Mouse (Mus musculus) right cerebral cortex, postnatal 25 days (tissue): ENCODE data around the gene Naxd.
A peak's percentile ranks its signal among the peaks of the same experiment; 100 is the strongest.
"Not testable (repeated sequence)": the region's sequence is repeated elsewhere in the genome, so short reads cannot be mapped to it uniquely, and the experiment has no call there.

Experiments
- DNase-seq: peaks from one replicate; pipeline ENCODE4 v3.0.0; 2022

Naxd gene

GRCm38 (mm10) chr8:11517366-11518055 lies 20.2 kb downstream of the Naxd start:
- DNase-seq, result no peak

GRCm38 (mm10) chr8:11518056-11518396 lies 20.7 kb downstream of the Naxd start:
- no peak for DNase-seq

- no peak for DNase-seq
Observed at GRCm38 (mm10) chr8:11518676-11519075, 21.4 kb downstream of the Naxd start.

DNA sequence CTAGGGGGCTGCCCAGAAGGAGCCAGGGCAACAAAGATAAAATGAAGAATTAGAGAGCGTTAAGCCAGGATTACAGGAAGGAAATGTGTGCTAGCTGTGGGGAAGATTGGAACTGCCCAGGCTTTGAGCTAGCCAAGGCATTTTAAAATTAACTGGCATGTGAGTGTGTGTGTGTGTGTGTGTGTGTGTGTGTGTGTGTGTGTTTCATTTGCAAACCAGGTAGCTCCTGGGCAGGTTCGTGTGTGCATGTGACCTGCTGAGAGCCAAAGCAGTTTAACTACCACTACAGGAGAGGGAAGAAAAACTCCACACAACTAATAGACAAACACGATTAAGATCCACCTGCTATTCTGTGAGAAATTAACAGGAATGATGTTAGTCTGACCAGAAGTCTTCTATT lies 26.0 kb downstream of the Naxd start:
- DNase-seq, result no peak

GRCm38 (mm10) chr8:11530155-11530770 lies 33.0 kb downstream of the Naxd start:
- no peak for DNase-seq

DNA sequence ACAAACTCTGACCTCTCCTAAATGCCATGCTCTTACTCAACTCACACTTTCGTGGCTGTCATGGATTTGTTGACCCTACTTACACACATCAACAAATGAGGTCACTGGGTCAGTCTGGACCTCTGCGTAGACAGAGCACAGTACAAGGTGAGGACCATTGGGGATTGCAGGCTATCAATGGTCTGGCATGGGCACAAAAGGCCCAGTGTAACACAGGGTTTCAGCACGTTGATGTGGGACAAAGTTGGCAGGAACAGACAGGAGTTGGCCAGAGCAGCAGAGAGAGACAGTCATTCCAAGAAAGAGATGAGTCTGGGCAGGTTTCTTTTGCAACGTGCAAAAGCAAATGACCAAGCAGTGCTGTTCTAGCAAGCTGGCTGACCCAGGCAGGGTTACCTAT lies 33.5 kb downstream of the Naxd start:
- DNase-seq, result no peak

DNA sequence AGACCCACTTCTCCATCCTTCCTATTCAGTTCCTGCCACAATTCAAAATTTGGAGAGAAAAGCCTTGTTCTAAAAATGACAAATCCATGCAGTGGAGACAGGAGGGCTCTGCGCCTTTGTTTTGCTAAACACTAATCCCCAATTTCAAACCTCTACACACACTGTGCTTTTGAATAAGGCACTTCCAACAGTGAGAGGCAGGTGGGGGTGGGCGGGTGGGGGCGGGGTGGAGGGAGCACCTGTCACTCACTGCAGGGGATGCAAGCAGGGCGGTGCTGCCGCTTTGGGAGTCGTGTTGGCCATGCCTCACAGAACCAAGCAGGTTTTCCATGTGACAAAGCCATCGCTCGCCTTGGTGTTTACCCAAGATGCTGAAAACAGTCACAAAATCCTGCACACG lies 37.2 kb downstream of the Naxd start:
- no peak for DNase-seq

- no peak for DNase-seq
Observed at GRCm38 (mm10) chr8:11539049-11539448, 41.7 kb downstream of the Naxd start.

DNA sequence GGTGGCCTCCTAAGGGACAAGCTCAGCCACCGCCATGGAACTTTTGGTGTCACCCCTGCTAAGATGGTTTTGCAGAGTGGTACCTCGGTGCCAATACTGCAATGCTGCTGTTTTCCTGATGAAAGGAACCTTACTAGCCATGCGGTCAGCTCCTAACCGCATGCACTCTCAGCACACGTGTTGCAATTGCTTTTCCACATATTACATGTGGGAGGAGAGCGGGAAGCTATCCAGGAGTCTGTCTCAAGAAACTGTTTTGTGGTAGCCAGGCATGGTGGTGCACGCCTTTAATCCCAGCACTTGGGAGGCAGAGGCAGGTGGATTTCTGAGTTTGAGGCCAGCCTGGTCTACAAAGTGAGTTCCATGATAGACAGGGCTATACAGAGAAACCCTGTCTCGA lies 42.9 kb downstream of the Naxd start:
- no peak for DNase-seq

DNA sequence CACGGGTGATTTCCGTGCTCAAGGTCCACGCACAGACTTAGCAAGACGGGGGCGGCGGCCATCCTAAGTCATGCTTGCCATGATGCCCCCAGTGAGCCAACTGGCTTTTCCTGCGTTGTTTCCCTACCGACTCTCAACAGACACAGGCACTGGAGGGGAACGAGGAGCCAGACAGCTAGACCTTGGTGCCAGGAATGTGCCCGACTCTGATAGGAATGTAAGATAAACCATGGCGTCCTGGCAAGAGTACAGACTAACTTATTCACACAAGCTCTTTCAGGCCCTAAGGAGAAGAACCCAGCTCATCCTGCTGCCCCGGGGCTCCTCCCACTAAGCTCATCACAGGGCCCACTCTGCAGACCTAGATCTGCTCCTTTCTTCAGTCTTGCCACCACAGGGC lies 44.7 kb downstream of the Naxd start:
- DNase-seq, result no peak

DNA sequence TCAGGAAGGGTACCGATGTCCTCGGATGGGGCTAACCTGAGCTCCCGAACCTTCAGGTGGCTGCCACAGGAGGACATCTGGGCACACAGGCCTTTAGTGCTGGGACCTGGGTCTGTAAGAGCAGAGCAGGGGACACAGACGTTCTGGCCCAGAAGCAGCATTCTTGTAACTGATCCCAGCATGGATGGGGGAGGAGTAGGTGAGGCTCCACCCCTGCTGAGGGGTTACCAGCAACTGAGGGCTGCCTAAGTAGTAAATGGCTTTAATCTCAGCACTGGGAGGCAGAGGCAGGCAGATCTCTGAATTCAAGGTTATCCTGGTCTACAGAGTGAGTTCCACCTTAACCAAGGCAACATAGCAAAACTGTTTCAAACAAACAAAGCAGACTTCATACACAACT lies 45.6 kb downstream of the Naxd start:
- DNase-seq, result no peak

- no peak for DNase-seq
Observed at GRCm38 (mm10) chr8:11544386-11544785, 47.1 kb downstream of the Naxd start.

- DNase-seq, result no peak
Observed at GRCm38 (mm10) chr8:11547063-11547462, 49.8 kb downstream of the Naxd start.

DNA sequence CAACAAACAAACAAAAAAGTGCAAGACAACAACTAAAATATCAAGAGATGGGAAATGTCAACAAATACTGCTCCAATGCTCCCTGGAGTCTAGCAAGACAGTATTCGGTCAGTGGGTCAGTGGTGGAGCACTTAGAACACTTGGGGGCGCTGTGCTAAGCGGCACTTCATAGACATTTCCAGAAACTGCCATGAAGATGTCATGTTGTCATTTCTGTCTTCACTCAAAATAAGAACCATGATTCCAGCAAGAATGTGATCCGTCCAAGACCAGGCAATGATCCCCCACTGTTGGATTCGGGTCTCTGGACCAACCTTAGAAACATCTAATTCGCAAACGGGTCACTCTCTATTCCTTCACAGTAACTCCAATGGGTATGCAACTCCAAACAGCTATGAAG lies 52.4 kb downstream of the Naxd start:
- DNase-seq, result no peak

GRCm38 (mm10) chr8:11550281-11550948 lies 53.1 kb downstream of the Naxd start, which contains the start of gene Cars2:
Gene Cars2 (minus strand): TSS chr8:11550783.
- peak; percentile 91 for DNase-seq

- not testable (repeated sequence) for DNase-seq
Observed at GRCm38 (mm10) chr8:11551497-11551896, 54.2 kb downstream of the Naxd start.

- DNase-seq, result no peak
Observed at GRCm38 (mm10) chr8:11552390-11552789, 55.1 kb downstream of the Naxd start.

GRCm38 (mm10) chr8:11554799-11555719 lies 57.8 kb downstream of the Naxd start, which contains the start of gene Ing1:
Gene Ing1 (plus strand): TSS chr8:11555571.
- DNase-seq, result peak; percentile 95

DNA sequence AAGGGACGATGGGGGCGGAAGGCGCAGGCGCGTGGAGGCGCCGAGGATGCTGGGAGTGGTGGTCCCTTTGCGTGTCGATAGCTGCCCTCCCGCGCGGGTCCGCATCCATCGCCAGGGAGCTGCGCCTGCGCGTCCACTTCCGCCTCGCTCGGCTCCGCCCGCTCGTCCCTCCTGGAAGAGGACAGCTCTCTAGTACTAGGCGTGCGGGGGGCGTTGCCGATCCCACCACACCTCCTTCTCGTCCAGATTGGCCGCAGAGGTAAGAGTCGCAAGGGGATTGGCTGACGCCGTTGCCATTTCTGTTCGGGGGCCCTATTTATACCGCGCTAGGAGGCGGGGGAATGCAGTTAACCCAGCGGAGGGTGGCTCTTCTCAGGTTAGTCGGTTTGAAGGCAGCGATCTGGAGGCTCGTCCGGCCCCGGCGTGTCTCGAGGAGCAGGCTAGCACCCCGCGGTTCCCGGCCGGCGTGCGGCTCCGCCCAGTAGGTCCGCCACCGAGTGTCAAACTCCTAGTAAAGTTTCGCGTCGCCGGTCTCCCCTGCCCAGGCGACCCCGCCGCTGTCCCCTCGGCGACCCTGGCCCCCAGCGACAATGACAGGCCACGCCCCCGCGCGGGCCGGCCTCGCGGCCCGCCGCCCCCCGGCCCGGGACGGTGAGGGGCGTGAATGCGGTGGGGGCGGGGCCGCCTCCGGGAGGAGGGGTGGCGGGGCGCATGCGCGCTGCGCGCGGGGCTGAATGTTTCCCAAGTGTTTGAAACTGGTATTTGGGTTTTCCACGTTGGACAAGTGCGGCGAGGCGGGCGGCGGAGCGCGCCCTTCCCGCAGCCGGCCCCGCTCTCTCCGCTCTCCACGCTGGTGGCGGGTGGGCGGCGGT lies 58.6 kb downstream of the Naxd start:
- peak; percentile 100 for DNase-seq

GRCm38 (mm10) chr8:11556691-11557423 lies 59.6 kb downstream of the Naxd start:
- DNase-seq, result peak; percentile 55

DNA sequence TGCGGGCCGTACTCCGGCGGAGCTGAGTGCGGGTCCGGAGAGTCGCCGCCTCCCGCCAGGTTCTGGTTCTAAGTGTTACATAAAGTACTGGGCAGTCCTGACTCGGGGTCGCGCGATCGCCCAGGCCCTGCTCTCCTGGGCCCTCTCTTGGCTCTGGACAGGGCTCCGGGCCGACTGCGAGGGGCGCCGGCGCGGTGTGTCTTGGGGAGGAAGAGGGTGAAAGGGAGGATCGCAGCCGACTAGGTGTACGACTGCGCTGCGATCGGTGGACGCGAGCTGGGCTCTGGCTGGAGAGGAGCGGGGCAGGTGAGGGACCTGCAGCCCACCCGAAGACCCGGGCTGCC lies 60.1 kb downstream of the Naxd start:
- peak; percentile 53 for DNase-seq
